Mouse (Mus musculus) megakaryocyte, adult 5-6 weeks (primary cell): ENCODE measurements around the gene Plac8. TPM values are rescaled to one million over a fixed set of nuclear protein-coding genes. Genes with fewer than 3 reads are reported as not detected.

Source experiments
- ATAC-seq: 2 replicates; pipeline ENCODE4 v1.8.0; 2016; ENCODE audit warnings: mild to moderate bottlenecking, inconsistent platforms; ENCODE audit not compliant: poor library complexity, severe bottlenecking
- total RNA-seq, 2 experiments: library from RNA; stranded (forward) in 1 of 2; stranded (reverse) in 1 of 2; fragments of 153-499, 151-499 nt in 1 of 2; fragments of 221-1000, 200-1000 nt in 1 of 2; gene quantifications; 2 replicates each; pipeline versions ENCODE4 v1.2.3 to v1.2.4; 2015 to 2017

The Plac8 gene
- total RNA-seq, 2 experiments from 2014 or later = 1,731 to 2,045 TPM

- no peak for ATAC-seq
Measured at GRCm38 (mm10) chr5:100548236-100548635, 23.8 kb downstream of the Plac8 start.

GRCm38 (mm10) chr5:100546294-100547080 lies 25.6 kb downstream of the Plac8 start:
- ATAC-seq = peak; percentile 81

DNA sequence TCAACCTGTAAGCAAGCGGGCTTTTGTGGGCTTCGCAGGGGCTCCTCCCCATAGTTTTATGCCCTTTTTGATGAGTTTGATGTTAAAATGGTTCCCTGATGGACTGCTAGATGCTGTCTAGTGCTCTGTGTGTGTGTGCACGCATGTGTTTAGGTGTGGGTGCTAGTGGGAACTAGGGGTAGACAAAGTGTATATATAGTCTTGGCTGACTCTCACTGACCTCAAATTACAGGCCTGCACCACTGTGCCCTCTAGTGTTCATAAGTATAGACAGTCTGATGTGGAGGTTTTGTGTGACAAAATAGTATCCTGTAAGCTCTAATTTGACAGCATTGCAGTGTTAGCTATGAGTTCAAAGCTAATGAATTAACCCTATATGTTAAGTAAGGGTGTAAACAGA lies 35.4 kb downstream of the Plac8 start:
- peak; percentile 86 for ATAC-seq

DNA sequence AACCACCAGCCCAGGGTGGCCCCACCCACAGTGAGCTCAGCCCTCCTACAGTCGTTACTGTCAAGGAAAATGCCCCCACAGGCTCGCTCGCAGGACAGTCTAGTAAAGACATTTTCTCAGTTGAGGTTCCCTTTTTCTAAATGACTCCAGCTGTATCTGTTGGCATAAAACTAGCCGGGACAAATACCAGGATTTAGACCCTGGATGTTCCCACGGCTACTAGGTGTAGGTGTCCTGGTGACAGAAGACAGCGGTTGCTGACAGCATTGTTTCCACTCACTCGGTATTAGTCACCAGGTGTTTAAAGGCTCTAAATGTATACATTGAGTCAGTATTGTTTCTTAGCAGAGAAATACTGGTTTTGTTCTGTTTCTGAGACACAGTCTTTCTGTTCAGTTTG lies 36.2 kb downstream of the Plac8 start:
- no peak for ATAC-seq

- peak; percentile 98 for ATAC-seq
Measured at GRCm38 (mm10) chr5:100526164-100526563, 45.9 kb downstream of the Plac8 start.

- no peak for ATAC-seq
Measured at GRCm38 (mm10) chr5:100525620-100526019, 46.4 kb downstream of the Plac8 start.

- no peak for ATAC-seq
Measured at GRCm38 (mm10) chr5:100524921-100525320, 47.1 kb downstream of the Plac8 start.

- ATAC-seq = no peak
Measured at GRCm38 (mm10) chr5:100523331-100523730, 48.7 kb downstream of the Plac8 start.

DNA sequence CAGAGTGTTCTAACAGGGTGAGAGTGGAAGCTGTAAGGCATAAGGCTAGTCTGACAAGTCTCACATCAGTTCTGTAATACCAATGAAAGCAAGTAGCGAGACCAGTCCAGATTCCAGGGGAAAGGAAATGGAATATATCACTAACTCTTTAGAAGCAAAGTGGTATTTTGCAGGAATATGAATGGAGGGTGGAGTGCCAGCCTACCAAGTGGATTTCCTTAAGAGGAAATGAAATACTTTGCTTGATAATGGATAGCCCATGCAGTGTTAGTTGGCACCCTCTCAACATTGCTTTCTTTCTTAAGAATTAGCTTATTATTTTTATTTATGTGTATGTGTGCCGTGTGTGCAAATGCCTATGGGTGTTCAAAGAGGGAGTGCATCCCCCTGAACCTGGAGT lies 51.8 kb downstream of the Plac8 start:
- no peak for ATAC-seq

DNA sequence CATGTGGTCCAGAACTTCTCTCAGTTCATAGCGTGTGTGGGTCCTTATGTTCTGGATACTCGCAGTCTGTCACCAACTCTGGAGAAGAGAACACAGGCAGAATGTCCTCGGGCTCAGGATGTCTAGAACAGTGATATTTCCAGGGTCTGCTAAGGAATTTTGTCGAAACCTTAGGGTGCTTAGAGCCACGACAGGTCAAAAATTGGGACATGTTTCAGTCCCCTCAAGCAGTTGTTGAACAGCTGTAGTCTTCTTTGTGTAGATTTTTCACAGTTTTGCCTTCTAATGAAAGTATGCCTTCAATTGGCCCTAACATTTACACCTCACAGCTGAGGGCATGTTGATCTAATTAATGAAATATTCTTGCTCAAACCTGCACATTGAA lies 53.0 kb downstream of the Plac8 start:
- ATAC-seq = no peak

- ATAC-seq = peak; percentile 99
Measured at GRCm38 (mm10) chr5:100518049-100519026, 53.7 kb downstream of the Plac8 start, which contains the start of gene Cops4. TSS of gene Cops4 (plus strand) at chr5:100518309.

GRCm38 (mm10) chr5:100512576-100512975 lies 59.5 kb downstream of the Plac8 start:
- ATAC-seq = no peak

DNA sequence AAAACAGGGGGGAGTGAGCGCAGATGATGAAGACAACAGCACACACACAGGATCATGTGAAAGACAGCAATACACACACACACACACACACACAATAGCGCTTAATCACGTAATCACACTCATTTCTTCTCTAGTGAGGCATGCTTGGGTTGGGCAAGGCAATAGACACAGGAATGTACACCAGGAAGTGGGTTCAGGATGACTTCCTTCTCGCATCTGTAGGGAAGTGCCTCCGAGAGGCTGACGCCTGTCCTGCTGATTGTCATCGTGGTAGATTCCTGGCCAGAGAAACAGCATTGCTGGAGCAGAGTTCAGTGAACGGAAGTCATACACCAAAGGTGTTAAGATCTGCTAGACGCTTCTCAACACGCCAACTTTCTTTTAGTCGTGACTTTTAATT lies 62.8 kb downstream of the Plac8 start:
- peak; percentile 96 for ATAC-seq

Other genes starting within 250 kb of the Plac8 start
- gene Sec31a, start 156.0 kb downstream of the Plac8 start, total RNA-seq (2015) = 99.2 and 106 TPM in 2 replicates
- 101 and 106 TPM in 2 replicates for gene Sec31a, start 156.0 kb downstream of the Plac8 start, total RNA-seq (2017)
- 36.7 and 39.9 TPM in 2 replicates for gene Lin54, start 71.6 kb downstream of the Plac8 start, total RNA-seq (2015)
- 42.2 and 45.1 TPM in 2 replicates for gene Lin54, start 71.6 kb downstream of the Plac8 start, total RNA-seq (2017)
- 45.6 and 56.6 TPM in 2 replicates for gene Cops4, start 53.9 kb downstream of the Plac8 start, total RNA-seq (2015)
- gene Cops4, start 53.9 kb downstream of the Plac8 start, total RNA-seq (2017) = 81.4 and 81.5 TPM in 2 replicates
- 20.9 and 21.0 TPM in 2 replicates for gene Coq2, start 102.9 kb upstream of the Plac8 start, total RNA-seq (2015)
- gene Coq2, start 102.9 kb upstream of the Plac8 start, total RNA-seq (2017) = 20.1 and 22.5 TPM in 2 replicates
- 84.1 and 95.3 TPM in 2 replicates for gene Hpse, start 147.5 kb upstream of the Plac8 start, total RNA-seq (2015)
- 93.8 and 102 TPM in 2 replicates for gene Hpse, start 147.5 kb upstream of the Plac8 start, total RNA-seq (2017)
- 11.8 and 20.5 TPM in 2 replicates for gene Helq, start 226.4 kb upstream of the Plac8 start, total RNA-seq (2015)
- gene Helq, start 226.4 kb upstream of the Plac8 start, total RNA-seq (2017) = 7.5 and 11.7 TPM in 2 replicates
- gene Mrps18c, start 226.4 kb upstream of the Plac8 start, total RNA-seq (2015) = 91.5 and 114 TPM in 2 replicates
- 113 and 148 TPM in 2 replicates for gene Mrps18c, start 226.4 kb upstream of the Plac8 start, total RNA-seq (2017)
- 5.9 and 12.7 TPM in 2 replicates for gene Abraxas1, start 248.7 kb upstream of the Plac8 start, total RNA-seq (2015)
- 15.0 and 16.3 TPM in 2 replicates for gene Abraxas1, start 248.7 kb upstream of the Plac8 start, total RNA-seq (2017)